7 mouse cellular contexts compared by ENCODE assay signal in genomic region chr5:38197482-38197823, GRCm38 (mm10). TPM values are rescaled to one million over a fixed set of nuclear protein-coding genes. Genes with fewer than 3 reads are reported as not detected.
DNase-seq lines count a peak whose midpoint lies in the region; ATAC-seq and TF ChIP-seq lines count a peak whose summit lies in the region.

No protein-coding gene starts in this region.

- no peak for TF ChIP-seq POLR2A in spleen, adult 2 months (IDR thresholded peaks at IDR 0.05; ENCODE audit: low read depth, low read length)

- intact Hi-C loops in gastrocnemius, adult 2 months (cut with DNase I): loop anchor here (2.0 kb wide), 1 partner anchor 101 kb away; no protein-coding TSS in a partner anchor
- intact Hi-C loops in left cerebral cortex, postnatal 14 days (cut with DNase I): loop anchor here (2.0 kb wide), 1 partner anchor 99 kb away; no protein-coding TSS in a partner anchor

- peaks cover 12% of the 10 kb centered on the region; the same call in 1 of the 2 replicates for H3K36me3 ChIP-seq in intestine, embryonic 16.5 days (ENCODE audit: control insufficient read depth, insufficient read depth, low read length)
- peaks cover 30% of the 10 kb centered on the region for H3K36me3 ChIP-seq in midbrain, embryonic 15.5 days (replicated peaks)
- peaks cover 17% of the 10 kb centered on the region for H3K36me3 ChIP-seq in spleen, adult 2 months (ENCODE audit: control insufficient read depth, insufficient read depth, low read length)

- no peaks in the 10 kb centered on the region for H3K4me1 ChIP-seq in intestine, embryonic 16.5 days (ENCODE audit: control insufficient read depth, insufficient read depth, low read length)
- peaks cover 10% of the 10 kb centered on the region for H3K4me1 ChIP-seq in midbrain, embryonic 15.5 days
- H3K4me1 ChIP-seq in spleen, adult 2 months (ENCODE audit: control insufficient read depth, insufficient read depth, insufficient read length): no peaks in the 10 kb centered on the region

- H3K9me3 ChIP-seq in intestine, embryonic 16.5 days (ENCODE audit: control insufficient read depth, low read length): no peaks in the 10 kb centered on the region
- H3K9me3 ChIP-seq in midbrain, embryonic 15.5 days: no peaks in the 10 kb centered on the region

- DNase-seq in adipocyte (ENCODE audit: low spot score): peak; percentile 98
- DNase-seq in cerebellum, postnatal 4 days (ENCODE audit: low spot score in 2 of 2): peak; percentile 86 to 90
- DNase-seq in gastrocnemius, adult 2 months: peak; percentile 84
- peak; percentile 90 to 92 for DNase-seq in left cerebral cortex, postnatal 14 days (ENCODE audit: low spot score in 2 of 2)
- peak; percentile 35 to 68 for DNase-seq in spleen, adult 2 months (ENCODE audit: low read depth in 1 of 2, low spot score in 2 of 2)

- no peak overlapping the region for H3K27ac ChIP-seq in gastrocnemius, adult 2 months
- no peak overlapping the region for H3K27ac ChIP-seq in intestine, embryonic 16.5 days (ENCODE audit: low read length)
- no peak overlapping the region for H3K27ac ChIP-seq in midbrain, embryonic 15.5 days
- no peak overlapping the region for H3K27ac ChIP-seq in spleen, adult 2 months (ENCODE audit: insufficient read depth, low read length)

- H3K4me3 ChIP-seq in gastrocnemius, adult 2 months: no peak overlapping the region
- H3K4me3 ChIP-seq in intestine, embryonic 16.5 days (ENCODE audit: low read length): no peak overlapping the region
- H3K4me3 ChIP-seq in midbrain, embryonic 15.5 days: no peak overlapping the region
- H3K4me3 ChIP-seq in spleen, adult 2 months (ENCODE audit: extremely low read depth, insufficient read depth, insufficient read length): no peak overlapping the region

- no peaks in the 10 kb centered on the region for H3K27me3 ChIP-seq in intestine, embryonic 16.5 days (replicated peaks; ENCODE audit: control insufficient read depth, insufficient read depth, low read length)
- H3K27me3 ChIP-seq in midbrain, embryonic 15.5 days (replicated peaks): no peaks in the 10 kb centered on the region
- H3K27me3 ChIP-seq in spleen, adult 2 months (ENCODE audit: control insufficient read depth, insufficient read depth, low read length): no peaks in the 10 kb centered on the region

- WGBS in intestine, embryonic 16.5 days: 11% methylated on average over 7 of the region's 7 CpGs
- WGBS in midbrain, embryonic 15.5 days: 22% methylated on average over 7 of the region's 7 CpGs
- 27% methylated on average over 7 of the region's 7 CpGs for WGBS in spleen, adult 2 months

- ATAC-seq in intestine, embryonic 16.5 days: peak; percentile 72
- ATAC-seq in midbrain, embryonic 15.5 days (replicated peaks): peak; percentile 77

- H3K4me2 ChIP-seq in intestine, embryonic 16.5 days (ENCODE audit: low read depth, low read length): no peak overlapping the region
- no peak overlapping the region for H3K4me2 ChIP-seq in midbrain, embryonic 15.5 days

- H3K9ac ChIP-seq in intestine, embryonic 16.5 days (ENCODE audit: low read depth, low read length): no peak overlapping the region
- H3K9ac ChIP-seq in midbrain, embryonic 15.5 days: no peak overlapping the region

- TF ChIP-seq CTCF in gastrocnemius, adult 2 months (IDR thresholded peaks at IDR 0.05): peak; percentile 89
- peak; percentile 80; the same call in 1 of the 2 replicates for TF ChIP-seq CTCF in spleen, adult 2 months (IDR thresholded peaks at IDR 0.05; ENCODE audit: extremely low read depth, insufficient read depth, insufficient read length, insufficient replicate concordance)

RNA-seq across cellular contexts. Expression of gene Zbtb49, which starts 22.8 kb away (rescaled TPM):
- total RNA-seq in gastrocnemius, adult 2 months (2021): 1 to 10 TPM; 2.6 to 3.1 TPM
- 7.8 and 9.9 TPM in 2 replicates for polyA plus RNA-seq in intestine, embryonic 16.5 days (2015; fragmentation: Nextera tagmentation; extraction: Ambion mirVana)
- 10 to 100 TPM; 16.2 to 18.8 TPM for total RNA-seq in left cerebral cortex, postnatal 14 days (2021)
- 24.4 and 24.9 TPM in 2 replicates for polyA plus RNA-seq in midbrain, embryonic 15.5 days (2015; fragmentation: Nextera tagmentation; extraction: Ambion mirVana)
- 17.2 and 21.1 TPM in 2 replicates for polyA plus RNA-seq in spleen, adult 2 months (2012; rRNA removed)

RNA-seq across cellular contexts. Expression of gene Lyar, which starts 22.8 kb away (rescaled TPM):
- 10 to 100 TPM; 18.7 to 19.9 TPM for total RNA-seq in gastrocnemius, adult 2 months (2021)
- polyA plus RNA-seq in intestine, embryonic 16.5 days (2015; fragmentation: Nextera tagmentation; extraction: Ambion mirVana): 66.3 and 81.5 TPM in 2 replicates
- 10 to 100 TPM; 10.3 to 11.7 TPM for total RNA-seq in left cerebral cortex, postnatal 14 days (2021)
- 40.5 and 40.7 TPM in 2 replicates for polyA plus RNA-seq in midbrain, embryonic 15.5 days (2015; fragmentation: Nextera tagmentation; extraction: Ambion mirVana)
- polyA plus RNA-seq in spleen, adult 2 months (2012; rRNA removed): 3.1 and 3.9 TPM in 2 replicates

RNA-seq across cellular contexts. Expression of gene Nsg1, which starts 37.7 kb away (rescaled TPM):
- 1 to 10 TPM; 2.4 to 2.5 TPM for total RNA-seq in gastrocnemius, adult 2 months (2021)
- 44.1 and 50.3 TPM in 2 replicates for polyA plus RNA-seq in intestine, embryonic 16.5 days (2015; fragmentation: Nextera tagmentation; extraction: Ambion mirVana)
- 100 to 1,000 TPM; 562 to 601 TPM for total RNA-seq in left cerebral cortex, postnatal 14 days (2021)
- 1,489 and 1,499 TPM in 2 replicates for polyA plus RNA-seq in midbrain, embryonic 15.5 days (2015; fragmentation: Nextera tagmentation; extraction: Ambion mirVana)
- 2.8 and 4.3 TPM in 2 replicates for polyA plus RNA-seq in spleen, adult 2 months (2012; rRNA removed)

Comparison
In these comparisons a context has a peak if more than half of its experiments do, and no peak if none do; other contexts are left out.
1. RNA of gene Nsg1, which starts 37.7 kb away (polyA plus RNA-seq): 1,489 to 1,499 TPM in midbrain, embryonic 15.5 days; 44.1 to 50.3 TPM in intestine, embryonic 16.5 days and 2.8 to 4.3 TPM in spleen, adult 2 months; every median in the first group is over 10 times any median in the second.
2. Peak in every context shown above with its lines, with median percentiles within 50 percentile points of each other: DNase-seq.